Mouse (Mus musculus) liver, postnatal 0 days (tissue): ENCODE results near the gene Spdya.
A peak's percentile ranks its signal among the peaks of the same experiment; 100 is the strongest.

Experiments
- CTCF ChIP-seq: sonication (generic); IDR thresholded peaks from 2 replicates; pipeline ENCODE4 v1.5.1; 2016; ENCODE audit warnings: antibody characterized with exemption, low read depth
- EP300 ChIP-seq: IDR thresholded peaks from 2 replicates; pipeline ENCODE4 v1.6.1; 2016; ENCODE audit warnings: antibody characterized with exemption, low read depth, mild to moderate bottlenecking

DNA sequence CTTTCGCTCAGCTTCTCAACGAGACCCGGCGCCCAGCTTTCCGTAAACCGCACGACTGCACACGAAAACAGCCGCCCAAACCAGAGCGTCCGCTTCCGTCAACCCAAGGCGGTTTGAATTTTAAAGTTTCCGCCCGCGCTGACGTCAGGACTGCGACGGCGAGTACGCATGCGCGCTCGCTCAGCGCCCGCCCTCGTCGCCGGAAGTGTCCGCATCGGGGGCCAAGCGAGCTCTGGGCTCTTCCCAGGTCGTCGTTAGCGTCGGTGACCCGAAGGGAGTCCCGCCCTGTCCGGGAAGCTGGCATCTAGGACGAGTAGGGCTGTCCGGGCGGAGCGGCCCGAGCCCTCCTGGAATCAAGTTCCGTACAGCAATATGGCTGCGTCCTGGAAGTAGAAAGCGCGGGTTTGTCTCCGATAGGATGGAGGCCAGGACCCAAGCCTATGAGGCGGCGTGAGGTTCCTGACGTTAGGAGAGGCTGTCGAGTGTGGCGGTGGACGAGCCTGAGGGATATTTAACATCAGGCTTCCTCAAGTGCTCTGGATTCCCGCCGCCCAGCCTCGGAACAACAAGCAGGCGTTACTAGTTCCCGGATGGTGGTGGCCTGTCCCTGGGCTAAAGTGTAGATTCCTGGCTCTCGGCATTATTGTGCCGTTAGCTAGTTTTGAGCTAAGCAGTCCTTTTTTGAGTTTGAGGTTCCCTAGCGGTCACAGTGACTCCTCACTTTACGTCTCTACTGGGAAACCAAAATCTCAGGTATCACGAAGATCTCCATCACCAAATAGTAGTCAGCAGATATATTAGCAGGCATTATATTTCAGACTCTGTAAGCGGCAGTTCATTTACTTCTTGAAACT is 24.9 kb upstream of the Spdya start, which contains the start of gene Ndc80:
- TF ChIP-seq EP300 (peak; percentile 44), CTCF (peak; percentile 31; the same call in 1 of the 2 replicates)
